Mouse (Mus musculus): ENCODE measurements around the gene Rgs3.
A peak's percentile ranks its signal among the peaks of the same experiment; 100 is the strongest.

The Rgs3 gene

DNA sequence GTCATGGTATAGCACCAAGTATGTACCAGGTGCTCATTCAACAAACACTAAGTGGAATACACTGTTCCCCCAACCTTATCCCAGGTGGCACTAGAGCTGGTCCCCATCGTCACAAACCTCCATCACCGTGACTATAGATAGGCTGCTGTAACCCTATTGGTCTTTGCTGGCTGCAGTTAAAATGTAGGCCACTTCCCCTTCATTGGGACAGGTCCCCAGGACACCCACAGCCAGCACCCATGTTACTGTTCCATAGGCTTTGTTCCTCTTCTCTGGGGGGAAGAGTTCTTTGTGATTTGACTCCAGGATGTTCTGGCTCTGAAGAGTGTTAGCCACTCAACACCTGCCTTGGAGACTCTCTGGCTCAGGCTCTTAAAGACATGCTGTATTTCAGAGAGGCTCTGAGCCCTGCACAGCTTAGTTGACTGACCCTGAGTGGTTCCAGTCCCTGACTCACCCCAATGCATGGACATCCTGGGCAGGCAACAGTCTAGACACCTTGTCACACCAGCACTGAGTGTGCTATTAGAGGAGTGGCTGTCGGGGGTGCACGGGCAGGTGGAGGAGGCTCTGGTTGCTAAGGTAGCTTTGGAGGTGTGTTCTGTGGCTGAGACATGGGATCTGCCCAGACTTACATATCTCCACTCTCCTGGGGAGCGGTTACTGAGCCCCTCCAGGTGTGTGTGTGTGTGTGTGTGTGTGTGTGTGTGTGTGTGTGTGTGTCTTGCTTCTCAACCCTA, 94.4 kb downstream of the Rgs3 start:
- DNase-seq (ENCODE audit: low spot score) = no peak

DNA sequence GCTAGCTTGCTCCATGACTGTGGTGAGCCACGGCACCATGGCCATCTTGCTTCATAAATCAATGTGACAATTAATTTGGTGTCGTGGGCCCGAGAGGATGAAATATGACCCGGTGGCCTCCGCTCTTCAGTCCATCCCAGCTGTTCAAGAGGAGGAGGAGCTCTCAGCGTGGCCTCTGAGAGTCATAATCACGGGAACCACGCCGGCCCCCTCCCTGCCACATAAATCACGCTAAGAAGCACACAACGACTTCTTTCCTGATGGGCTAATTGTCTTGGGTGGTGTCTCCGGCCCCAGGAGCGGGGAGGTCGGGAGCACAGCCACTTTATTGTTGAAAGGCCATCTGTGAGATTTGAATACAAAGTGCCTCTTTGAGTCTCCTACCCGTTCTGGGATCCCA, 99.6 kb downstream of the Rgs3 start:
- peak; percentile 78 for DNase-seq (ENCODE audit: low spot score)

DNA sequence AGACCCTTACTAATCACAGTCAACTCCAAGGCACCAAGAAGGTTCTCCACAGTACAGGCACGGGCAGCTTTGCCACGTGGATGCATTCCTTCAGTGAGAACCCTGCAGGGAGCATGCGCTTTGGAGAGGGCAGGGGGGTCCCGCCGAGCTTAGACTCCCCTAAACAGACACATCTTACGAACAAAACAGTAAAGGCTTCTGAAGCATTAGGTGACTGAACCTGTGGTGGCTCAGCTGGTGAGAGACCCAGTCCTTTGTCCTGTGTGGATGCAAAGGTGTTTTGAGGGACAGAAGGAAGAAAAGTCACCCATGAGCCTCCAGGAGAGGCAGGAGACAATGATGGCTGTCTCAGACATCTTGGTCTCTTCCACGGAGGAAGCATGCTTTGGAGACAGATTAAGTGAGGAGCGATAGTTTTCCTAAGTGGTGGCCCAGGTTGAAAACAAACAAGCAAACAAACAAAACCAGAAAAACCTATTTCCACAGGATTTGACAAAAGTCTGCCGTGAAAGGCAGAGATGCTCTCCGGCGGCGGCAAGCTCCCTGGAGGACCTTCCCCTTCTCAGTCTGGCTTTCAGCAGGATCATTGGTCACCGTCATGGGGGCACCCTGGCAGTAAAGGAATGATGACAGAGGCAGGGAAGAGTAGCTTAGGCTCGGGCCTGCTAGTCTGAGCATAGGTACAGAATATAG, 100.4 kb downstream of the Rgs3 start:
- DNase-seq (ENCODE audit: low spot score) = peak; percentile 37

DNA sequence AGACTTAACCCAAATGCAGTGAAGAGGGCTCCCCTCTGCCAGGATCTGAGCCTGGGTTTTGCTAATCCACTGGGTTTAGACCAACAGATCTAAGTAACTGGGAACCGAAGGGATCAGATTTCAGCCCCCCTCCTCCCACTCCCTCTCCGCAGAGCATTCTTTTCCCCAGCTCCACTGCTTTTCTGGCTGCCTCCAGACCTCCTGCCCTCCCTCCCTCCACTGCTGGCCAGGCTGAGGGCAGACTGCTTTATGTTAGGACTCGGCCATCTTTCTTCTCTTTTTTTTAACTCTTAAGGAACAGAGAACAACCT, 100.9 kb downstream of the Rgs3 start:
- DNase-seq (ENCODE audit: low spot score) = peak; percentile 90

DNA sequence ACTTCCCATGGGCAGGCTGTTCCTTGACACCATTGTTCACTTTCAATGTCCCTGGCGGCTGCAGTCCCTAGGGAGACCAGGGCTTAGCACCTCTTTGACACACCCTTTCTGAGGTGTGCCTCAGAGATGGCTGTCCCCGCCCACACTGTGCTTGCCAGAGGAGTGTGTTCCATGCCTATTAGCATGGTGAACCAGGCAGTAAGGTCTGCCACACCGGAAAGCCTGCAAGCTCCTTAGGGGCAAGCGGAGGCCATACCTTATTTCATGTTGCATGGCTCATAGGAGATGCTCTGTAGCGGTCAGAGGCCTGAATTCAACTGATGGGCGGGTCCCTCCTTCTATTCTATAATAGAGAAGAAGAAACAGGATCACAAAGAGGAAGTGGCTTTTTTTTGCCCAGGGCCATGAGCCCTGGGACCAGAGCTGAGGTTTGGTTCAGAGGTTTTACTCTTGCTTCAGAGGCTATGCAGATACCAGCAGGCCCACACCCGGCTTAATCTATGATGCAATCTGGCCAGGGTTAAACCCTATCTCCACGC, 101.7 kb downstream of the Rgs3 start:
- DNase-seq (ENCODE audit: low spot score) = peak; percentile 31

DNA sequence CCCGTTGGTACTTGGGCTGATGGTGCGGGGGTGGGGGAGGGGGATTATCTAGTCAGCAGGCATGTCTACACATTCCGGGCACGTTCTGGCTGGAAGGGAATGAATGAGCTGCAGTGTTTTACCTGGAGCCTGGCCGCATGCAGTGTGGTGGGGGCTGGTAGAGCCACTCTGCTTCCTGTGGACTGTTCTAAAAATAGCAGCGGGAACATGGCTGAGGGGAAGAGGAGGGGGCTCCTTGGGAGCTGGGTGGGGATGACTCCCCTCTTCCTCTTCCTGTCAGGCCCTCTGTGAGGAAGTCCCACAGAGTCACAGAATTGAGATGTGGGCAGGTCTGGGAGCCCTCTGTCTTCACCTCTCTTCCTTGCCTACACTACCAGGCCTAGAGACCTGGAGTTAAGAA, 103.7 kb downstream of the Rgs3 start:
- peak; percentile 66 for DNase-seq (ENCODE audit: low spot score)

DNA sequence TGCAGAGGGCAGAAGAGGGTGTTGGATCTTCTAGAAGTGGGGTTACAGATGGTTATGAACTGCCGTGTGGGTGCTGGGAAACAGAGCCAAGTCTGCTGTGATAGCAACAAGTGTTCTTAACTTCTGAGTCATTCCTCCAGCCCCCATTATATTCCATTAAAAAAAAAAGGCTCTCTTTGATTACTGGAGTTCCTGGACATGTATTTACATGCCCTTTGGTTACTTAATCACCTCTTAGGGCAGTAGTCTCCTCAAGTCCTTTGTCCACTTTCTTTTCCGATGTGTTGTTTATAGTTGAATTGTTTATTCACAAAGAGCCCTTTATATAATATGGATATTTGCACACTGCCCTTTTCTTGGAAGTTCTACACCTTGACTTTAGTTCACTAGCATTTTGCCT, 106.2 kb downstream of the Rgs3 start:
- DNase-seq (ENCODE audit: low spot score) = no peak

DNA sequence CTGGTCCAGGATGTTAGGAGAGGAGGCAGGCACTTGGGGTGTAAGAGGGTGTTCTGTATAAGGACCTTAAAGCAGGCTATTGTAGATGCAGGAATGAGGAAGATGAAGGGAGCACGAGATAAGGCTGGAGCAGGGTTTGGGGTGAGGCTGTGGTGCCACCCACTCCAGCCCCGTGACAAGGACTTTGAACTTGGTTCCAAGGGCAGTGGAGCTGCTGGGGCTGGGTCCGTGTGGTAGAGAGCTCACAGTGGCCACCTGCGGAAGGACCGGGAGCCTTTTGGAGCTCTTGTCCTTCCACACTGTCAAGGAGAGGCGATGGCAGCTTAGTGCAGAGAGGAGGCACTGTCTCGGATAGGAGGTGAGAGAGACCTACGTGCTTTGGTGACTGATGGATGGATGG, 109.0 kb downstream of the Rgs3 start:
- no peak for DNase-seq (ENCODE audit: low spot score)

DNA sequence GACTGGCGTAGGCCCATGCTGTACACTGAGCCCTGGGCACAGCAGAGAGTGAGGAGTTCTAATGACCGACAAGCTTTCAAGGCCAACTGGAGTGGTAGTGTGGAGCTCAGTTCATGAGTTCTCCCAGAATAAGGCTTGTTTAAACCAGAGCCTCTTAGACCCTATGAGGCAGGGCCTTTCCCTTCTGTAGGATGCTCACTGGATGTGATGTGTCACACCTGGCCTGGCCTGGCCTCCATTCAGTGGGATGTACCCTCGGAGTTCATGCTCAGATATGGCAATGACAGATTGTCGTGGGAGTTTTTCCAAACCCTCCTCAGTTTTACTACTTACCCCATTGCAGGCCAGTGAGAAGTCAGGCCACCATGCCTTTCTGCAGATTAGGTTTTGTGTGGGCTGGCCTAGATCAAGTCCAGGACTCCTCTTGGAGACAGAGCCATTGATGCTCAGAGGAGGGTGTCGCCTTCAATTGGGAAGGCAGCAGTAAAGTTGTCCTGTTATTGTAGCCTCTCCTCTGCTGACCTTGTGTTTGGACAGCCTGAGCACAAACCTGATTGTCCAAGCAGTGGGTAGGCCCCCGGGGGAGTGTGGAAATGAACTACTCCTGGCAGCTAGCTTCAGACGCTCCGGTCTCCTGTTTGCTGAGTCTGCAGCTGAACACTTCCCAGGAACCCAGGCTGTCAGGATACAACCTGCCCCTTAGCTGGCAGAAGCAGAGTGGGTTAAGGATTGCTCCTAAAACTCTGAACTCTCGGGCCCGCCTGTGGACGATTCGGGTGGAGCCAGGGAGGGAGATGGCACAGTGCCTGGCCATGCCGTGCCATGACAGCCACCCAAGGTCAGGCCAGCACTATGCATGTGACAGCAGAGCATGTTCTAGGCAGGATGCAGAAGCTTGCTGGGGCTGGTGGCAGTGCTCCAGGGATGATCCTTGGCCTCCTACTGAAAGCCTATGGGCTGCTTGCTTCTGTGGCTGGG, 109.7 kb downstream of the Rgs3 start:
- no peak for DNase-seq (ENCODE audit: low spot score)

DNA sequence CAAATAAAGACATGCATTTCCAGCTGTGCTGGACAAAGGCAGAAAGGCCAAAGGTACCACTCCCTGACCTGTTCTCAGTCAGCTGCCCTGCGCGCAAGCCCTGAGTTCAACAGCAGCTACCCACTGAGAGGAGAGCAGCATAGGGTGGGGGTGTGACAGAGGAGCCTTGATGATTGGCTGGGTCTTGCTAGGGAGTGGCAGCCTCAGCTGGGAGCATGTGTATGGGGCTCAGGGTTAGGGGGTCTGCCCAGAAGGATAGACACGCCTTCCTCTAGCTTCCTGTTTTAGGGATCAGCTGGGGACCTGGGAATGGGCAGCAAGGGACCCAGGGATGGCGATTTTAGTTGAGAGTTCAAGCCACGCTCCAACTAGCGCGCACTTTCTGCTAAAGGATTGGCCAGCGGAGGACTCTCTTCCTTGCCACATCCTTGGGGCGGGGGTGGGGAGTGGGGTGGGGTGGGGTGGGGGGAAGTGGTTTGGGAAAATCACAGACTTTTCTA, 113.9 kb downstream of the Rgs3 start:
- DNase-seq (ENCODE audit: low spot score) = peak; percentile 74

DNA sequence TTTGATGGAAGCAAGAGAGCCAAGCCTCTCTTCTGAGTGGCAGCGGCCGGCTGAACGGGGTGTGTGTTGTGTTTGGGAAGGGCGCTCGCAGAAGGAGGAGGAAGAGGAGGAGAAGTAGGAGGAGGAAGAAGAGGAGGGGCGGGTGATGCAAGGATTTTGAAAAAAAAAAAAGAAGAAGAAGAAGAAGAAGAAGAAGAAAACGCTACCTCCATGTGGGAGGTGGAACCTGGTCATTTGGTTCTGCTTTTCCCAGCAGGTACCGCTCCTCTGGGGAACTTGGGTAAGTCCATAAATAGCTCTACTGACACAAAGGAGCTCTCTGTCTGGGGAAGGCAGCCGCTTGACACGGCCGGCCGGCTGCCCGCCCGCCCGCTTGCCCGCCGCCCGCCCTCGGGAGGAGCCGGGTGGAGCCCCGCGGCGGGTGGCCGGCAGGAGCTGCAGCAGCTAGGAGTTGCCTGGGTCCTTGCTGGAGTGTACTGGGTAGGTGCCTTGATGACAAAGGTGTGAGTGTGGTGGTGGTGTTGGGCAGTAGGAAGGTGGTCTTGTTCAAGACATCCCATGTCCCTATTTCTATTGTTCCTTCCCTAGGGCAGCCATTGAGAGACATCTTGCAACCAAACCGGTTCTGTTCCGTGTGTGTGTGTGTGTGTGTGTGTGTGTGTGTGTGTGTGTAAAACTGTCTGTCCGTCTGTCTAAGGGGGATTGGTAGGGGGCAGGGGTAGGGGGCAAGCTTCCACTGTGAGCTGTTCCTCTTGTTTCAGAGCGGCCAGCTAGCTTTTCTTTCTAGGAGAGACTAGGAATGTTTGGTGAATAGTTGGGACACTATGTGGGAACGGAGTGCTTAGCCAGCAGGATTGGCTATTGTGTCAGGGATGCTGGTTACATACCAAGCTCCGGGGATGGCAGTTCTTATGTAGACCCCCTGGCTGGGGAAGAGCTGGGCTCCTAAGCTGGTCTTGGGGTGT, 114.7 kb downstream of the Rgs3 start:
- DNase-seq (ENCODE audit: low spot score) = peak; percentile 58

DNA sequence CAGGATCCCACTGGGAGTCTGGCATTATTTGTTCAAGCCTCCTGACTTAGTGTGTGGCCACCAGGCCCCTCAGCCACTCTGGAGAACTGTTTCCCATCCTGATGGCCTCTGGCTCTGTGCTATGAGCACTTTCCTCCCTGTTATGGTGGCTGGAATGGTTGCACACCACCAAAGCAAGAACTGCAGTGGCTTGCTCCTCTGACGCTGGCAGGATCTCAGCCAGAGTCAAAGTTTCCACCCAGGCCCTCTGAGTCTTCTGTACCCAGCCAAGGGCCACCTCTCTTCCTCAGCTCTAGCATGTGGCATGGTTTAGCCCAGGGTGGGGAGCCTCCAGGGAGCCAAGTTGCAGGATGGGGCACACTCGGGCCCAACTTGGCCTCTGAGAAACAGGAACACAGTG, 115.7 kb downstream of the Rgs3 start:
- DNase-seq (ENCODE audit: low spot score) = no peak

DNA sequence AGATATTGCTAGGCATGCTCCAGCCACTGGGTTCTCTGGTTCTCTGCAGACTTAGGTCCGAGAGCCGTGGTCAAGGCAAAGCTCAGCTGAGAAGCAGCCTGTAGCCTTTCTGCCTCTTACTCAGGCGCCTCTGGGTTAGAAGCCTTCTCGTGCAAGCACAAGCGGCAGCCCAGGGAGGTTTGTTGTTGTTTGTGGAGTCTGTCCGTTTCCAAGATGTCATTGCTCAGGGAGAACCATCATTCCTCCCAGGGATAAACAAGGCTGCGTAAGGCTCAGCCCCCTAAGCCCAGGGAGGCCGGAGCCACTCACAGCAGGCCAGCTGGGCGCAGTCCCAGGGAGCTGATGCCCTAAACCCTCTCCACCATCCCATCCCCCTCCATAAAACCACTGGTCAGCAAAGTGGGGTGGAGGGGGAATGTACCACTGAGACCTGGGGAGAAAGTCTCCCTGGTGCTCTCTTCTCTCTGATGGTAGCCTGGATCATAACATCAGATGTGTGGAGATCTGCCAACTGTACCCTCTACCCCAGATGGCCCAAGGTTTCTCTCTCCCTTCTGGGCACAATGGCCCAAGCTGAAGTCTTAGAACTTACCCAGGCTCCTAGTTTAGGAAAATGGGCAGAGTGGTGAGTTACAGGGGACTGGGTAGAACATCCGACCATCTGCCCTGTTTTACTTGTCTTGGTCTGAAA, 117.5 kb downstream of the Rgs3 start:
- no peak for DNase-seq (ENCODE audit: low spot score)

DNA sequence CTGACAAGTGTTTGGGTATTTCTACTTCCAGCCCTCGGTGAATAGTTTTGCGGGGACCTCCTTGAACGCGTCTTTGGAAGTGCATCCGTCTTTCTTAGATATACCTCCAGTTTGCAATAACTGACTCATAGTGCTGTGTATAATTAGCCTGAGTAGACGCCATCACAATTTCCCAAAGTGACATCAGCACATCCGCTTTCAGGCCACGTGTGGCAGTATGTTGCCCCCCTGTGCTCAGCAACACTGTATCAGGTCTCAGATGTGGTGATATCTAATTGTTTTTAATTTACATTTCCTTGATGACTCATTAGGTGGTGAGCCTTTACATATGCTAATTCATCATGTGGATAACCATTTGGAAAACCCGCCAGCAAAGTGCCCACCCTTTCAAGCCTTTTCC, 119.5 kb downstream of the Rgs3 start:
- no peak for DNase-seq (ENCODE audit: low spot score)

DNA sequence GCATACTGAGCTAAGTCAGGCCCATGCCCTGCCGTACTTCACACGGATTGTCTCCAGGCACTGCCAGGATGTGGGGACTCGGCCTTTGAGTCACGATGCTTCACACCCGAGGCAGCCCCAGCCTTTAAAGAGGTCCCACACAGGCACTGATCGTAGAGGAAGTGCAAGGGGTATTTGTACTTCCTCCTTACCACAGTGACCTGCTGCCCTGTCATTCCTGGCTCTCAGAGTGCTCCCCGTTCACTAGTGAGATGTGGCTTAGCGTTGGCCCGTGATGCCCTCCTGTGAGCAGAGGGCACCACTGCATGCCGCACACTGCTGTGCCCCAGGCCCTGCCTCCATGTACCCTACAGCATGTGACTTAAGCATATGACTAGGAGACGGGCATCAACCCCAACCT, 121.8 kb downstream of the Rgs3 start:
- DNase-seq (ENCODE audit: low spot score) = no peak

DNA sequence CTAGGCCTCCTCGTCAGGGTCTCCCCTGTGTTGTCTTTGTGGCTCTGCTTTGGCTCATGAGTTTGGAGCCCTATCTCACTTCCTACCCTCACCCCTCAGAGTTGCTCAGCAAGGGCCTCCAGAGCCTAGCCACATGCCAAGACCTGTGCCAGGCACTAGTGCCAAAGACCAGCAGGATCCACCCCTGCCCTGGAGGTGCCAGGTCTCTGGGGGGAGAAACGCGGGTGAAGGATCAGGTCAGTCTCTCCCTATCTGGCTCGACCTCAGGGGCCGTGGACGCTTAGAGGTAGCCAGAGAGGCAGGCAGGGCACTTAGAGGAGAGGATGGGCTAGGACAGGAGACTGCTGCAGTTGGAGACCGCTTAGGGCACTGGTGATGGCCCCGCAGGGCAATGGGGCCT, 122.7 kb downstream of the Rgs3 start:
- DNase-seq (ENCODE audit: low spot score) = no peak

DNA sequence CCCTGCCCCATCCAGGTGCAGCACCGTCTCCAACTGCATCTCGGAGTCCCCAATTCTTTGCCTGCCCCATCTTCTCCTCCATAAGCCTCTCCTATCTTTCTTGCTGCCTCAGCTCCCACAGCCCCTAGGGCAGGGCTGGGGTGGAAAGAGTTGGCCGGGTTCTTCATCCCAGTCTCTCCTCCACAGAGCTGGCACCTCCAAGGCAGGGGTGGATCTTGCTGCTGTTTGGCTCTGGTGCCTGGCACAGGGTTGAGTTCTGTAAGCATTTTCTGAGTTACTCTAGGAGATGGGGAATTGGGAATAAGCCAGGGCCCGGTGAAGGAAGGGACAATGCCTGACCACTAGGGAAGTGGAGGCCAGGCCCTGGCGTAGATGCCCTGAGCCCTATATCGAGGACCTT, 123.5 kb downstream of the Rgs3 start:
- DNase-seq (ENCODE audit: low spot score) = no peak

DNA sequence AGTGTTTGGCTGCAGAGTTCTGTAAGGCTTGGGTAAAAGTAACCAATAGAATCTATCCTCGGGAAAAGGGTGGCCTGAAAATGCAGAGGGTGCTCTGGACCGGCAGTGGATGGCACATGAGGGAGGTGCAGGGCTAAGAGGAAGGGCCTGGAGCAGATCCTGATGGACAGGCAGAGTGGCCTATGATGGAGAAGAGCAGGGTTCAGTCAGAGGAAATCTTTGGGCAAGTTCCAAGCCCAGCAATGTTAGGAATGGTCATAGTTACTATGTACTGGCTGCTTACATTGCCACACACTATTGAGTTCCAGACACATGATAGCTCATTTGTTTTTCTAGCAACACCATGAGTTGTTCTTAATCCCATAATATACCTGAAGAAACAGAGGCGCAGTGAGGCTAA, 124.7 kb downstream of the Rgs3 start:
- no peak for DNase-seq (ENCODE audit: low spot score)

DNA sequence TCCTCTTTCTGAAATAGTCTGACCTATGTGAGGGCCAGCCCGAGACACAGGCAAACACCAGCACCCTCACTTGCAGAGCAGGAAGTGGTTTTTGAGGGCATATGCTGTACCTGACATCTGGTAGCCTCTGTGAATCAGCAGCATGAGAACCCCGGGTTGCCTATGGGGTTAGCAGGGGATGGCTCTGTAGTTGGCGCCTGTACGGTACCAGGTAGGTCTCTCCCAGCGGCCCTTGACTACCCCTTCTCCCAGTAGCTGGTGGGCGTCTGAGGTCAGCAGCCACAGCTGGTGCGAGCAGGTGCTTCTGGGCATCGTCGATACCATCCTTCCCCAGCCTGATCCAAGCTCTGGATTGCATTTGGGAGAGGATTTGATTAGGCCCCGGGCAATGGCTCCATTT, 125.6 kb downstream of the Rgs3 start:
- no peak for DNase-seq (ENCODE audit: low spot score)

DNA sequence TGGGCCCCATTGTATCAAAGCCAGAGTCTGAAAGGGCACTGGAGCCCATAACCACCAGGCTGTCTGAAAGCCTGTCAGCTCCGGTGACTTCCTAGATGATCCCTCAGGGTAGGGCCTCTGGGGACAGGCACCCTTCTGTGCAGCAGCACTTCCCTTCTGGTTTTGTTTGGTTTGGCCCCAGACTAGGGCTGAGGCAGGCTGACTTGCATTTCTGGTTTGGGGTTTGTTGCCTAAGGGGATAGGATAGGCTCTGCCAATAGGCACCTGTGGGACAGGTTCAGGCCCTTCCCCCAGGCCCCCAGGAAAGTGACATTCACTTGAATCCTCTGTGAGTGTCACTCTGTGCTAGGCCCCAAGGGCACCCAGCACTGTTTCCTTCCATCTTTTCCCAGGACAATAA, 127.1 kb downstream of the Rgs3 start:
- DNase-seq (ENCODE audit: low spot score) = no peak

DNA sequence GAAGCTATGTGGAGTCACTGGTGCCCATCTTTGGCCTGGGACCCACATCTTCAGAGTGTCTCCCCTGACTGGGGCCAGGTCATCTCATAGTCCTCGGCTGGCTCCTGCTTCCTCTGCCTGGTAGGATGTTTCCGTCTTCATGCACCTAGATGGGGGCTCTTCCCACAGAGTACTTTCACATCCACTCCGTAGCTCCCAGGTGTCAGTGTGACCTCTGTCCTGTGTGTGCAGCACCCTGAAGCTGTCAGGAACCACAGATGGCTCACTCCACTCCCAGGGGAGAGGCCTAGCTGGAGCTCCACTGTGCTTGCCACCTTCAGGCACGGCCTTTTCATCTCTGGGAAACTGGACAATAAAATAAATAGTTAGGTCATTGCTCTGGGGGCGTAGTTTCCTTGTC, 128.5 kb downstream of the Rgs3 start:
- no peak for DNase-seq (ENCODE audit: low spot score)

All from embryo, embryonic 10 days (tissue).